Mouse (Mus musculus) midbrain, embryonic 16.5 days (tissue): ENCODE results near the gene 1700029J07Rik. TPM values are rescaled to one million over a fixed set of nuclear protein-coding genes. Genes with fewer than 3 reads are reported as not detected.

Experiments used
- ATAC-seq: fragments of 200-750 bp; cut with Nextera tagmentation; 2 replicates; pipeline ENCODE4 v1.8.0; 2017; ENCODE audit warnings: moderate TSS enrichment
- H3K27ac ChIP-seq: fragments of 300-500 bp; sonication (generic); 2 replicates; pipeline ENCODE4 v1.5.1; 2014; ENCODE audit warnings: mild to moderate bottlenecking, low read length, mixed read lengths
- H3K27me3 ChIP-seq: fragments of 300-500 bp; sonication (generic); 2 replicates; pipeline ENCODE4 v1.6.1; 2014; ENCODE audit warnings: low read depth, low read length, mixed read lengths; ENCODE audit not compliant: control insufficient read depth, insufficient read depth
- H3K36me3 ChIP-seq: fragments of 300-500 bp; sonication (generic); 2 replicates; pipeline ENCODE4 v1.6.1; 2014; ENCODE audit warnings: mild to moderate bottlenecking, low read length, moderate library complexity, mixed read lengths; ENCODE audit not compliant: control insufficient read depth, insufficient read depth
- H3K4me1 ChIP-seq: fragments of 300-500 bp; sonication (generic); 2 replicates; pipeline ENCODE4 v1.6.1; 2014; ENCODE audit warnings: mild to moderate bottlenecking, low read length, mixed read lengths; ENCODE audit not compliant: control insufficient read depth, insufficient read depth
- H3K4me2 ChIP-seq: fragments of 300-500 bp; sonication (generic); 2 replicates; pipeline ENCODE4 v1.6.1; 2014; ENCODE audit warnings: mild to moderate bottlenecking, low read length, mixed read lengths
- H3K4me3 ChIP-seq: fragments of 300-500 bp; sonication (generic); 2 replicates; pipeline ENCODE4 v1.5.1; 2014; ENCODE audit warnings: low read depth, mild to moderate bottlenecking, low read length, moderate library complexity, mixed read lengths
- H3K9ac ChIP-seq: fragments of 300-500 bp; sonication (generic); 2 replicates; pipeline ENCODE4 v1.6.1; 2014; ENCODE audit warnings: low read depth, low read length, mixed read lengths
- H3K9me3 ChIP-seq: fragments of 300-500 bp; sonication (generic); replicated peaks from 2 replicates; pipeline ENCODE4 v1.6.1; 2014; ENCODE audit warnings: mild to moderate bottlenecking, low read length, mixed read lengths; ENCODE audit not compliant: control insufficient read depth, poor library complexity, severe bottlenecking
- WGBS: fragments of 180-500 bp; shearing (Covaris S2); extraction: QIAGEN DNeasy Blood & Tissue Kit; methylation state at CpG from one replicate; pipeline ENCODE4 v1.1.7; 2014; 5-methylcytosine and 5-hydroxymethylcytosine counted together
- polyA plus RNA-seq: library from polyadenylated mRNA; unstranded; fragments of >200 nt; fragmentation: Nextera tagmentation; extraction: Ambion mirVana; gene quantifications from 2 replicates; pipeline ENCODE4 v1.2.1, GENCODE M21; 2015

The 1700029J07Rik gene
- polyA plus RNA-seq, result 6.9 and 7.3 TPM in 2 replicates

- H3K4me2 ChIP-seq, result peak within 1 kb of the TSS; percentile 75
- H3K36me3 ChIP-seq, result no peaks in the 10 kb centered on the region; the same call in 1 of the 2 replicates
- peak within 1 kb of the TSS; percentile 85 for H3K27ac ChIP-seq
- peak within 1 kb of the TSS; percentile 63 for H3K4me3 ChIP-seq
- H3K27me3 ChIP-seq, result no peaks in the 10 kb centered on the region
- peaks cover 10% of the 10 kb centered on the region for H3K4me1 ChIP-seq
- WGBS, result under 1% methylated on average over 57 of the region's 57 CpGs
- H3K9me3 ChIP-seq, result no peaks in the 10 kb centered on the region; the same call in 1 of the 2 replicates
- H3K9ac ChIP-seq, result peak within 1 kb of the TSS; percentile 73
- ATAC-seq, result peak; percentile 99
These were observed at the start of gene 1700029J07Rik, which contains the start of gene Ufsp2 for GRCm38 (mm10) chr8:45975126-45975836. TSS of gene 1700029J07Rik (minus strand) at chr8:45975252. TSS of gene Ufsp2 (plus strand) at chr8:45975528.

GRCm38 (mm10) chr8:46024392-46024791 lies 49.3 kb upstream of the 1700029J07Rik start:
- Histone ChIP-seq H3K27me3 (no peaks in the 10 kb centered on the region), H3K36me3 (no peaks in the 10 kb centered on the region), H3K9ac (no peak overlapping the region), H3K27ac (no peak overlapping the region), H3K9me3 (no peaks in the 10 kb centered on the region), H3K4me3 (no peak overlapping the region), H3K4me2 (no peak overlapping the region), H3K4me1 (no peaks in the 10 kb centered on the region)
- 65% methylated on average over 4 of the region's 4 CpGs for WGBS
- ATAC-seq, result no peak

GRCm38 (mm10) chr8:46022758-46023157 lies 47.7 kb upstream of the 1700029J07Rik start:
- ATAC-seq, result no peak
- no peaks in the 10 kb centered on the region for H3K4me1 ChIP-seq
- 94% methylated on average over 9 of the region's 9 CpGs for WGBS
- H3K9me3 ChIP-seq, result no peaks in the 10 kb centered on the region
- H3K4me3 ChIP-seq, result no peak overlapping the region
- no peaks in the 10 kb centered on the region for H3K36me3 ChIP-seq
- H3K4me2 ChIP-seq, result no peak overlapping the region
- no peak overlapping the region for H3K9ac ChIP-seq
- no peak overlapping the region for H3K27ac ChIP-seq
- H3K27me3 ChIP-seq, result no peaks in the 10 kb centered on the region

GRCm38 (mm10) chr8:46022203-46022602 lies 47.2 kb upstream of the 1700029J07Rik start:
- no peaks in the 10 kb centered on the region for H3K36me3 ChIP-seq
- WGBS, result 89% methylated on average over 9 of the region's 9 CpGs

GRCm38 (mm10) chr8:46010746-46011680 lies 36.0 kb upstream of the 1700029J07Rik start:
- Histone ChIP-seq H3K27me3 (no peaks in the 10 kb centered on the region), H3K4me1 (peaks cover 8% of the 10 kb centered on the region), H3K36me3 (no peaks in the 10 kb centered on the region), H3K9me3 (no peaks in the 10 kb centered on the region), H3K27ac (no peak overlapping the region), H3K4me2 (peak overlapping the region; percentile 42), H3K9ac (0 out of 2 replicates have a peak overlapping the region, but pooled peaks have one; percentile 33), H3K4me3 (no peak overlapping the region)
- WGBS, result 11% methylated on average over 17 of the region's 17 CpGs
- ATAC-seq, result peak; percentile 66; the same call in 1 of the 2 replicates

More at GRCm38 (mm10) chr8:46022203-46022602, 47.2 kb upstream of the 1700029J07Rik start:
- Histone ChIP-seq H3K9ac (no peak overlapping the region), H3K9me3 (no peaks in the 10 kb centered on the region), H3K27ac (no peak overlapping the region), H3K4me2 (no peak overlapping the region), H3K4me3 (no peak overlapping the region), H3K27me3 (no peaks in the 10 kb centered on the region), H3K4me1 (no peaks in the 10 kb centered on the region)
- ATAC-seq, result no peak

GRCm38 (mm10) chr8:46010306-46010705 lies 35.3 kb upstream of the 1700029J07Rik start:
- H3K4me3 ChIP-seq, result no peak overlapping the region
- no peak for ATAC-seq
- peaks cover 8% of the 10 kb centered on the region for H3K4me1 ChIP-seq
- 34% methylated on average over 2 of the region's 2 CpGs for WGBS
- peak overlapping the region; percentile 42 for H3K4me2 ChIP-seq
- H3K9ac ChIP-seq, result 0 out of 2 replicates have a peak overlapping the region, but pooled peaks have one; percentile 33
- no peaks in the 10 kb centered on the region for H3K27me3 ChIP-seq
- no peaks in the 10 kb centered on the region for H3K9me3 ChIP-seq
- H3K27ac ChIP-seq, result no peak overlapping the region
- H3K36me3 ChIP-seq, result no peaks in the 10 kb centered on the region

GRCm38 (mm10) chr8:46007050-46007672 lies 32.1 kb upstream of the 1700029J07Rik start:
- no peak overlapping the region for H3K4me2 ChIP-seq
- peaks cover 8% of the 10 kb centered on the region for H3K4me1 ChIP-seq
- no peak overlapping the region for H3K4me3 ChIP-seq
- no peak for ATAC-seq
- no peaks in the 10 kb centered on the region for H3K9me3 ChIP-seq
- WGBS, result 78% methylated on average over 3 of the region's 3 CpGs
- no peaks in the 10 kb centered on the region for H3K36me3 ChIP-seq
- H3K27ac ChIP-seq, result no peak overlapping the region
- H3K27me3 ChIP-seq, result no peaks in the 10 kb centered on the region
- no peak overlapping the region for H3K9ac ChIP-seq

- no peaks in the 10 kb centered on the region for H3K9me3 ChIP-seq
- no peaks in the 10 kb centered on the region for H3K27me3 ChIP-seq
- H3K4me1 ChIP-seq, result peaks cover under 1% of the 10 kb centered on the region; the same call in 1 of the 2 replicates
- no peak within 1 kb of the TSS for H3K4me3 ChIP-seq
- ATAC-seq, result no peak
- H3K4me2 ChIP-seq, result no peak within 1 kb of the TSS
- no peaks in the 10 kb centered on the region for H3K36me3 ChIP-seq
- WGBS, result 75% methylated on average over 4 of the region's 4 CpGs
- no peak within 1 kb of the TSS for H3K27ac ChIP-seq
- no peak within 1 kb of the TSS for H3K9ac ChIP-seq
These were observed 30.5 kb upstream of the 1700029J07Rik start, which contains the start of gene Ankrd37 for GRCm38 (mm10) chr8:46005596-46005995. TSS of gene Ankrd37 (minus strand) at chr8:46005707.
